Mouse (Mus musculus): Measurements from ENCODE around the gene Mog.

DNA sequence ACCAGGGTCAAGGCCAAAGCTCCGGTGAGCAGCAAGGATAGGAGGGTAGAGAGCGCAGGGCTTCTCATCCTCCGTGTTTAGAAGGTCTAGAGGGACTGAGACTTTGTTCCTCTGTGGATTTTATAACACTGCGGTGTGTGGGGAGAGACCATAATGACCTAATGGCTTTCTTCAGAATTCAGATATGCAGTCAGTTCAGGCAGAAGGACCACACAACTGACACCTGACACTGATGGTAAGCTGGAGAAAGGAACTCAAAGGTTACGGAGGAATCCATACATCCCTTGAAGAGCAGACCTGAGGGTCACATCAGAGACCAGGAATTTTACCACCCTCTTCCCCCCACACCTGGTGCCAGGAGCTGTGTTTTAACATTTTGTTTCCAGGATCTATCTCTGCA, 33.8 kb downstream of the Mog start, which contains the start of gene H2-M5:
- TF ChIP-seq CTCF (IDR thresholded peaks at IDR 0.05): no peak
- no peak for TF ChIP-seq EP300 (IDR thresholded peaks at IDR 0.05; ENCODE audit: insufficient read depth, low read depth, low read length)
